Mouse (Mus musculus): ENCODE measurements around the gene Cilp. TPM values are rescaled to one million over a fixed set of nuclear protein-coding genes. Genes with fewer than 3 reads are reported as not detected.
"Not testable (repeated sequence)": the region's sequence is repeated elsewhere in the genome, so short reads cannot be mapped to it uniquely, and the experiment has no call there.

Cilp gene
- polyA plus RNA-seq, 1 experiment from 2014 or later: 0.52 TPM

GRCm38 (mm10) chr9:65257218-65257910 lies 7.6 kb upstream of the Cilp start:
- Histone ChIP-seq H3K9me3 (ENCODE audit: control insufficient read depth, low read length) (no peaks in the 10 kb centered on the region), H3K36me3 (ENCODE audit: control insufficient read depth, insufficient read depth, low read length) (no peaks in the 10 kb centered on the region), H3K9ac (ENCODE audit: low read length) (no peak overlapping the region), H3K27me3 (ENCODE audit: control insufficient read depth, insufficient read depth, low read length) (no peaks in the 10 kb centered on the region), H3K27ac (ENCODE audit: low read depth, low read length) (no peak overlapping the region), H3K4me2 (ENCODE audit: low read depth, low read length, severe bottlenecking) (no peak overlapping the region), H3K4me3 (ENCODE audit: low read depth, low read length) (no peak overlapping the region), H3K4me1 (replicated peaks; ENCODE audit: control insufficient read depth, insufficient read depth, low read length) (no peaks in the 10 kb centered on the region)
- 74% methylated on average over 9 of the region's 9 CpGs for WGBS
- DNase-seq (ENCODE audit: low spot score): no peak
- ATAC-seq (replicated peaks; ENCODE audit: low FRiP score): no peak

DNA sequence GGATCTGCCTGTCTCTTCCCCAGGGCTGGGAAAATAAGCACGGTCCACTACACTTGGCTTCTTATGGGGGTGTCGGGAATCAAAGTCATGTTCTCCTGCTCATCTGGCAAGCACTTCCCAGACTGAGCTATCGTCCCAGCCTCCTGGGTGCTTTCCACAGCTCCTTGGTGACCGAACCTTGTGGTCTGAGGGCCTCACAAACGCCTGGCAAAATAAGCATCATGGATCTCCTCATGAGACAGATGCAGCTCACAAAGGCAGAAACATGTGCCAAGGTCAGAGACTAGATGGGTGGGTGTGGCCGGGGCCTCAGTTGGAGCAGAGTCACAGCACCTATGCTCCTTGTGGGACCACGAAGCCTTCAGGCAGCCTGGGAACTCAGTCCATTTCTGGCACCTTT lies 5.6 kb upstream of the Cilp start:
- WGBS: 85% methylated on average over 7 of the region's 7 CpGs
- no peaks in the 10 kb centered on the region for H3K27me3 ChIP-seq (ENCODE audit: control insufficient read depth, insufficient read depth, low read length)

DNA sequence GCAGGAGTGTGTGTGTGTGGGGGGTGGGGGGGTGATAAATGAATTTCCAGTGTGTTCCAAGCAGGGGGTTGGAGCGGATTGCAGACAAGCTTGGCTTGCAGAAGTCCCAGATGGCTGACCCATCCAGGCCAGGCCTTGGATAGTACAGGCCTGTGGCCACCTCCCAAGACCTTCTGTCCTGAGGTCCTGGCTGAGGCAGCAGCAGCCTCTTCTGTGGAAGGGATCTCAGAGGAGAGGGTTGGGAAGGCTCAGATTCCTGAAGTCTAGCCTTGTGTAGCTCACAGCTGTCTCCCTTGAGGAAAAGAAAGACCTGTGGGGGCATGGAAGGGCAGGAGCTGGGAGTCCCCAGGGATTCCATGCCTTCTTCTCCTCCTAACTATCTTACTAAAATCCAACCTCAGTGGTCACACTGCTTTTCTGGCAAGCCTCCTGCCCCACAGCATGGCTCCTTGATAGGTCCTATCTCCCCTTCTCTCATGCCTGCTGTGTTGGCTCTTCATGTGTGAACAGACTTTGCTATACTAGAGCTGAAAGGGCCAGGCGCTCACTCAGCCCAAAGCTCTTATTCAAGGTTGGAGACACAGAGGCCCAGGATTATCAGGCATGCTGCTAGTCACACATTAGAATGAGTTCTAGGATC lies 3.3 kb upstream of the Cilp start:
- no peaks in the 10 kb centered on the region for H3K4me1 ChIP-seq (replicated peaks; ENCODE audit: control insufficient read depth, insufficient read depth, low read length)
- 80% methylated on average over 2 of the region's 2 CpGs for WGBS
- no peak overlapping the region for H3K4me2 ChIP-seq (ENCODE audit: low read depth, low read length, severe bottlenecking)
- ATAC-seq (replicated peaks; ENCODE audit: low FRiP score): no peak
- no peaks in the 10 kb centered on the region for H3K27me3 ChIP-seq (ENCODE audit: control insufficient read depth, insufficient read depth, low read length)
- H3K9ac ChIP-seq (ENCODE audit: low read length): no peak overlapping the region
- H3K9me3 ChIP-seq (ENCODE audit: control insufficient read depth, low read length): no peaks in the 10 kb centered on the region
- no peaks in the 10 kb centered on the region for H3K36me3 ChIP-seq (ENCODE audit: control insufficient read depth, insufficient read depth, low read length)
- no peak for DNase-seq (ENCODE audit: low spot score)
- H3K4me3 ChIP-seq (ENCODE audit: low read depth, low read length): no peak overlapping the region
- no peak overlapping the region for H3K27ac ChIP-seq (ENCODE audit: low read depth, low read length)

More for the DNA sequence above, 5.6 kb upstream of the Cilp start:
- H3K4me1 ChIP-seq (replicated peaks; ENCODE audit: control insufficient read depth, insufficient read depth, low read length): no peaks in the 10 kb centered on the region
- H3K27ac ChIP-seq (ENCODE audit: low read depth, low read length): no peak overlapping the region
- H3K4me3 ChIP-seq (ENCODE audit: low read depth, low read length): no peak overlapping the region
- H3K9me3 ChIP-seq (ENCODE audit: control insufficient read depth, low read length): no peaks in the 10 kb centered on the region
- no peak for ATAC-seq (replicated peaks; ENCODE audit: low FRiP score)
- no peak overlapping the region for H3K9ac ChIP-seq (ENCODE audit: low read length)
- no peak for DNase-seq (ENCODE audit: low spot score)
- H3K4me2 ChIP-seq (ENCODE audit: low read depth, low read length, severe bottlenecking): no peak overlapping the region
- no peaks in the 10 kb centered on the region for H3K36me3 ChIP-seq (ENCODE audit: control insufficient read depth, insufficient read depth, low read length)

- DNase-seq (ENCODE audit: low spot score): no peak
- Histone ChIP-seq H3K27ac (ENCODE audit: low read depth, low read length) (no peak overlapping the region), H3K4me2 (ENCODE audit: low read depth, low read length, severe bottlenecking) (no peak overlapping the region), H3K27me3 (ENCODE audit: control insufficient read depth, insufficient read depth, low read length) (no peaks in the 10 kb centered on the region), H3K4me1 (replicated peaks; ENCODE audit: control insufficient read depth, insufficient read depth, low read length) (peaks cover 4% of the 10 kb centered on the region; the same call in 1 of the 2 replicates), H3K9me3 (ENCODE audit: control insufficient read depth, low read length) (no peaks in the 10 kb centered on the region), H3K4me3 (ENCODE audit: low read depth, low read length) (no peak overlapping the region), H3K36me3 (ENCODE audit: control insufficient read depth, insufficient read depth, low read length) (no peaks in the 10 kb centered on the region), H3K9ac (ENCODE audit: low read length) (no peak overlapping the region)
- 93% methylated on average over 3 of the region's 3 CpGs for WGBS
- ATAC-seq (replicated peaks; ENCODE audit: low FRiP score): no peak
These were observed 2.3 kb upstream of the Cilp start for GRCm38 (mm10) chr9:65262641-65263120.

DNA sequence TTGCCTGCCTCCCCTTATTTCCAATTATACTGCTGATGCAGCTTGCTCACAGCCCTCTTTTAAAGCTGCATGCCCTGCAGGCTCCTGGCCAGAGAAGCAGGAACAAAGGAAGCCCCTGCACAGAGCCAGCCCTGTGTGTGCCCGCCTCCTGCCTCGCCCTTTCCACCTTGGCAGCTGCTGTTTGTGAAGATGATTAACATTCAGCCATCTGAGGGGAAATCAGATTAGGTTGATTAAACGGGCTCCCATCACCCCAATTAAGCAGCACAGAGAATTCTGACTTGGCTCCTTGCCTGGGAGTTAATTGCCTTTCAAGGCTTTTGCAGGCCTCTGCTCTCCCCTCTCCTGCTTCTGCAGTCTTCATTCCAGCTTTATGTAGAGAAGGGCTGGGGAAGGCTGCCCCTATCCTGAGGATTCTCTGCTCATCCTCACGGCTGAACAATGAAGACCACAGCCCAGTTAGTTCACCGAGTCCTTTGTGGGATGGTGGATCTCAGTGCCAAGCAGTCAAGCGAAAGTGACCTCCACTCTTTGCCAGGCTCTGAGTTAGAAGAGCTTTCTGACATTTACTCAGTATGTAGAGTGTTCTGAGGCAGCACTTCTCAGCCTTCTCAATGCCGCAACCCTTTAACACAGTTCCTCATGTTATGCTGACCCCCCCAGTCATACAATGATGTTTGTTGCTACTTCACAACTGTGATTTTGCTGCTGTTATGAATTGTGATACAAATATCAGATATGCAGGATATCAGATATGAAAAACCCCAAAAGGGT lies 2.9 kb downstream of the Cilp start:
- Histone ChIP-seq H3K36me3 (ENCODE audit: control insufficient read depth, insufficient read depth, low read length) (no peaks in the 10 kb centered on the region), H3K9ac (ENCODE audit: low read length) (peak overlapping the region; percentile 41), H3K27me3 (ENCODE audit: control insufficient read depth, insufficient read depth, low read length) (no peaks in the 10 kb centered on the region), H3K4me3 (ENCODE audit: low read depth, low read length) (no peak overlapping the region), H3K4me1 (replicated peaks; ENCODE audit: control insufficient read depth, insufficient read depth, low read length) (peaks cover 12% of the 10 kb centered on the region), H3K4me2 (ENCODE audit: low read depth, low read length, severe bottlenecking) (0 out of 2 replicates have a peak overlapping the region, but pooled peaks have one; percentile 24), H3K27ac (ENCODE audit: low read depth, low read length) (peak overlapping the region; percentile 92), H3K9me3 (ENCODE audit: control insufficient read depth, low read length) (no peaks in the 10 kb centered on the region)
- 17% methylated on average over 7 of the region's 7 CpGs for WGBS
- peak; percentile 88 for DNase-seq (ENCODE audit: low spot score)
- ATAC-seq (replicated peaks; ENCODE audit: low FRiP score): peak; percentile 94

DNA sequence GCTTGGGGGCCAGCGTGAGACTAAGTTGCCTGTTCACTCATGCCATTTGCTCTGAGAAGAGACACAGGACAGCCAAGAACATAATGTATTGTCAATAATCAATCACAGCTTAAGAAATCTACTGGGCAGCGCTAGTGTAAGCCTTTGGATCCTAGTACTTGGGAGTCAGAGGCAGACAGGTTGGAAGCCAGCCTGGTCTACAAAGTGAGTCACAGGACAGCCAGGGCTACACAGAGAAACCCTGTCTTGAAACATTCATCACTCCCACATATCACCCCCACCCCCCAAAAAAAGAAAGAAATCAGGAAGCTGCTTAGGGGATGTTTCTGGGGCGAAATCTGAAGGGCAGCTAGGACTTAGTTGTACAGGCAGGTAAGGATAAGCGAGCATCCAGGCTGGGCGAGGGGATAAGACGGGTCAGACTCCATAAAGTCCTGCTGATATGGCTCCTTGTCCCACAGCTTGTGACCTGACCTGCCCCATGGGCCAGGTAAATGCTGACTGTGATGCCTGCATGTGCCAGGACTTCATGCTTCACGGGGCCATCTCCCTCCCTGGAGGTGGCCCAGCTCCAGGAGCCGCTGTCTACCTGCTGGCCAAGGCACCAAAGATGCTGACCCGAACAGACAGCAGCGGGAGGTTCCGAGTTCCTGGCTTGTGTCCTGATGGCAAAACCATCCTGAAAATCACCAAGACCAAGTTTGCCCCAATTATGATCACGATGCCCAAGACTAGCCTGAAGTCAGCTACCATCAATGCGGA lies 8.2 kb downstream of the Cilp start:
- no peak for ATAC-seq (replicated peaks; ENCODE audit: low FRiP score)
- H3K36me3 ChIP-seq (ENCODE audit: control insufficient read depth, insufficient read depth, low read length): no peaks in the 10 kb centered on the region
- WGBS: 91% methylated on average over 13 of the region's 13 CpGs

GRCm38 (mm10) chr9:65273873-65274272 lies 8.9 kb downstream of the Cilp start:
- Histone ChIP-seq H3K9ac (ENCODE audit: low read length) (no peak overlapping the region), H3K9me3 (ENCODE audit: control insufficient read depth, low read length) (no peaks in the 10 kb centered on the region), H3K27ac (ENCODE audit: low read depth, low read length) (no peak overlapping the region), H3K36me3 (ENCODE audit: control insufficient read depth, insufficient read depth, low read length) (no peaks in the 10 kb centered on the region), H3K4me3 (ENCODE audit: low read depth, low read length) (no peak overlapping the region), H3K4me1 (replicated peaks; ENCODE audit: control insufficient read depth, insufficient read depth, low read length) (no peaks in the 10 kb centered on the region), H3K4me2 (ENCODE audit: low read depth, low read length, severe bottlenecking) (no peak overlapping the region), H3K27me3 (ENCODE audit: control insufficient read depth, insufficient read depth, low read length) (no peaks in the 10 kb centered on the region)
- ATAC-seq (replicated peaks; ENCODE audit: low FRiP score) (no peak), DNase-seq (ENCODE audit: low spot score) (no peak)
- 77% methylated on average over 4 of the region's 4 CpGs for WGBS

More for the DNA sequence above, 8.2 kb downstream of the Cilp start:
- Histone ChIP-seq H3K4me3 (ENCODE audit: low read depth, low read length) (no peak overlapping the region), H3K27ac (ENCODE audit: low read depth, low read length) (no peak overlapping the region), H3K4me2 (ENCODE audit: low read depth, low read length, severe bottlenecking) (no peak overlapping the region), H3K4me1 (replicated peaks; ENCODE audit: control insufficient read depth, insufficient read depth, low read length) (peaks cover 3% of the 10 kb centered on the region), H3K9ac (ENCODE audit: low read length) (no peak overlapping the region), H3K9me3 (ENCODE audit: control insufficient read depth, low read length) (no peaks in the 10 kb centered on the region), H3K27me3 (ENCODE audit: control insufficient read depth, insufficient read depth, low read length) (no peaks in the 10 kb centered on the region)
- no peak for DNase-seq (ENCODE audit: low spot score)

DNA sequence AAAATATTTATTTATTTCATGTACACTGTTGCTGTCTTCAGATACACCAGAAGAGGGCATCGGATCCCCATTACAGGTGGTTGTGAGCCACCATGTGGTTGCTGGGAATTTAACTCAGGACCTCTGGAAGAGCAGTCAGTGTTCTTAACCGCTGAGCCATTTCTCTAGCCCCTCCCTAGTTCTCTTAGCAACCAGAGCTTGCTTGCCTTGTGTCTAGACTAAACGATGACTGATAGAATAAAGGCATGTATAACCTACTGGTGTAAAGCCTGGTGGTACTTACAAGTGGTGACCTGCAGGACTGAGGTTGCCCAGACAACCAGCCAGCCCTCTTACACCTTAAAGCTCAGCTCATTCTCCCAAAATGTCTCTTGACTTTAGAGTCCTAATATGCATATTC lies 9.9 kb downstream of the Cilp start:
- not testable (repeated sequence) for H3K9ac ChIP-seq (ENCODE audit: low read length); H3K4me3 ChIP-seq (ENCODE audit: low read depth, low read length); H3K9me3 ChIP-seq (ENCODE audit: control insufficient read depth, low read length); H3K4me2 ChIP-seq (ENCODE audit: low read depth, low read length, severe bottlenecking); H3K36me3 ChIP-seq (ENCODE audit: control insufficient read depth, insufficient read depth, low read length); ATAC-seq (replicated peaks; ENCODE audit: low FRiP score); H3K4me1 ChIP-seq (replicated peaks; ENCODE audit: control insufficient read depth, insufficient read depth, low read length); H3K27ac ChIP-seq (ENCODE audit: low read depth, low read length); DNase-seq (ENCODE audit: low spot score); H3K27me3 ChIP-seq (ENCODE audit: control insufficient read depth, insufficient read depth, low read length)
- WGBS: 82% methylated on average over 3 of the region's 3 CpGs
